Mouse (Mus musculus) stomach, embryonic 14.5 days (tissue): ENCODE results near the gene Tapbpl. TPM values are rescaled to one million over a fixed set of nuclear protein-coding genes. Genes with fewer than 3 reads are reported as not detected.

Source experiments
- ATAC-seq: fragments of 200-750 bp; cut with Nextera tagmentation; 2 replicates; pipeline ENCODE4 v1.8.0; 2017; ENCODE audit warnings: low read depth, moderate TSS enrichment; ENCODE audit not compliant: insufficient number of reproducible peaks, insufficient read depth, low FRiP score
- H3K27ac ChIP-seq: fragments of 300-500 bp; sonication (generic); 2 replicates; pipeline ENCODE4 v1.5.1; 2014; ENCODE audit warnings: mild to moderate bottlenecking, low read length, moderate library complexity, mixed read lengths
- H3K27me3 ChIP-seq: fragments of 300-500 bp; sonication (generic); 2 replicates; pipeline ENCODE4 v1.6.1; 2014; ENCODE audit warnings: low read length, control low read depth, mixed read lengths; ENCODE audit not compliant: control insufficient read depth, insufficient read depth
- H3K36me3 ChIP-seq: fragments of 300-500 bp; sonication (generic); 2 replicates; pipeline ENCODE4 v1.6.1; 2014; ENCODE audit warnings: mild to moderate bottlenecking, control low read depth, low read length, moderate library complexity, mixed read lengths; ENCODE audit not compliant: control insufficient read depth, insufficient read depth
- H3K4me1 ChIP-seq: fragments of 300-500 bp; sonication (generic); 2 replicates; pipeline ENCODE4 v1.6.1; 2014; ENCODE audit warnings: low read length, control low read depth, mixed read lengths; ENCODE audit not compliant: control insufficient read depth, insufficient read depth
- H3K4me2 ChIP-seq: fragments of 300-500 bp; sonication (generic); replicated peaks from 2 replicates; pipeline ENCODE4 v1.6.1; 2014; ENCODE audit warnings: low read depth, low read length, control low read depth
- H3K4me3 ChIP-seq: fragments of 300-500 bp; sonication (generic); 2 replicates; pipeline ENCODE4 v1.5.1; 2014; ENCODE audit warnings: low read depth, low read length, control low read depth
- H3K9ac ChIP-seq: fragments of 300-500 bp; sonication (generic); replicated peaks from 2 replicates; pipeline ENCODE4 v1.6.1; 2014; ENCODE audit warnings: low read depth, mild to moderate bottlenecking, control low read depth, low read length, moderate library complexity, mixed read lengths
- H3K9me3 ChIP-seq: fragments of 300-500 bp; sonication (generic); 2 replicates; pipeline ENCODE4 v1.6.1; 2016; ENCODE audit warnings: low read depth, low read length, control low read depth; ENCODE audit not compliant: control insufficient read depth
- WGBS: fragments of 180-500 bp; shearing (Covaris S2); extraction: QIAGEN DNeasy Blood & Tissue Kit; methylation state at CpG from one replicate; pipeline ENCODE4 v1.1.7; 2014; 5-methylcytosine and 5-hydroxymethylcytosine counted together
- polyA plus RNA-seq: library from polyadenylated mRNA; unstranded; fragments of >200 nt; fragmentation: Nextera tagmentation; extraction: Ambion mirVana; gene quantifications from 2 replicates; pipeline ENCODE4 v1.2.1, GENCODE M21; 2014

Gene Tapbpl
- polyA plus RNA-seq, 1 experiment from 2014 or later: 4.7 TPM

- WGBS: 63% methylated on average over 6 of the region's 6 CpGs
- no peak overlapping the region for H3K9ac ChIP-seq
- H3K36me3 ChIP-seq: no peaks in the 10 kb centered on the region
- no peak overlapping the region for H3K4me3 ChIP-seq
- no peaks in the 10 kb centered on the region for H3K27me3 ChIP-seq
- H3K4me2 ChIP-seq: no peak overlapping the region
- no peak overlapping the region for H3K27ac ChIP-seq
- H3K9me3 ChIP-seq: no peaks in the 10 kb centered on the region
- H3K4me1 ChIP-seq: 0 out of 2 replicates have a peak, but pooled peaks cover 5% of the 10 kb centered on the region
- ATAC-seq: no peak
Measured at GRCm38 (mm10) chr6:125236341-125236740, 4.7 kb upstream of the Tapbpl start.

GRCm38 (mm10) chr6:125234520-125234828 lies 2.8 kb upstream of the Tapbpl start:
- Histone ChIP-seq H3K27ac (no peak overlapping the region), H3K27me3 (no peaks in the 10 kb centered on the region), H3K4me3 (no peak overlapping the region), H3K9me3 (no peaks in the 10 kb centered on the region), H3K4me2 (no peak overlapping the region), H3K9ac (no peak overlapping the region; the same call in 1 of the 2 replicates), H3K36me3 (no peaks in the 10 kb centered on the region), H3K4me1 (0 out of 2 replicates have a peak, but pooled peaks cover 5% of the 10 kb centered on the region)
- ATAC-seq: no peak
- WGBS: 49% methylated on average over 5 of the region's 5 CpGs

GRCm38 (mm10) chr6:125233816-125234519 lies 2.3 kb upstream of the Tapbpl start:
- WGBS: 52% methylated on average over 7 of the region's 7 CpGs
- ATAC-seq: no peak
- H3K9me3 ChIP-seq: no peaks in the 10 kb centered on the region
- no peaks in the 10 kb centered on the region for H3K36me3 ChIP-seq
- H3K9ac ChIP-seq: no peak overlapping the region; the same call in 1 of the 2 replicates
- H3K4me1 ChIP-seq: 0 out of 2 replicates have a peak, but pooled peaks cover 5% of the 10 kb centered on the region
- no peaks in the 10 kb centered on the region for H3K27me3 ChIP-seq
- H3K27ac ChIP-seq: no peak overlapping the region
- H3K4me2 ChIP-seq: no peak overlapping the region
- H3K4me3 ChIP-seq: no peak overlapping the region

- Histone ChIP-seq H3K36me3 (no peaks in the 10 kb centered on the region), H3K9ac (no peak overlapping the region), H3K27me3 (no peaks in the 10 kb centered on the region), H3K4me1 (0 out of 2 replicates have a peak, but pooled peaks cover 5% of the 10 kb centered on the region), H3K4me2 (no peak overlapping the region), H3K4me3 (no peak overlapping the region), H3K9me3 (no peaks in the 10 kb centered on the region), H3K27ac (no peak overlapping the region)
- ATAC-seq: no peak
- WGBS: 69% methylated on average over 6 of the region's 6 CpGs
Measured at GRCm38 (mm10) chr6:125232516-125232915, 856 bp upstream of the Tapbpl start.

GRCm38 (mm10) chr6:125232045-125232437 lies 381 bp upstream of the Tapbpl start:
- H3K4me3 ChIP-seq: peak overlapping the region; percentile 47
- no peaks in the 10 kb centered on the region for H3K36me3 ChIP-seq
- H3K27me3 ChIP-seq: no peaks in the 10 kb centered on the region
- H3K4me1 ChIP-seq: 0 out of 2 replicates have a peak, but pooled peaks cover 5% of the 10 kb centered on the region
- ATAC-seq: no peak; the same call in 1 of the 2 replicates
- peak overlapping the region; percentile 82; the same call in 1 of the 2 replicates for H3K9ac ChIP-seq
- no peaks in the 10 kb centered on the region for H3K9me3 ChIP-seq
- 49% methylated on average over 4 of the region's 4 CpGs for WGBS
- H3K4me2 ChIP-seq: peak overlapping the region; percentile 97
- H3K27ac ChIP-seq: peak overlapping the region; percentile 81; the same call in 1 of the 2 replicates

GRCm38 (mm10) chr6:125230571-125230970 lies 1.1 kb downstream of the Tapbpl start:
- Histone ChIP-seq H3K27ac (no peak overlapping the region), H3K36me3 (no peaks in the 10 kb centered on the region), H3K9ac (no peak overlapping the region), H3K4me1 (0 out of 2 replicates have a peak, but pooled peaks cover 5% of the 10 kb centered on the region), H3K4me3 (no peak overlapping the region), H3K4me2 (peak overlapping the region; percentile 97), H3K9me3 (no peaks in the 10 kb centered on the region), H3K27me3 (no peaks in the 10 kb centered on the region)
- ATAC-seq: no peak
- WGBS: 60% methylated on average over 9 of the region's 9 CpGs

GRCm38 (mm10) chr6:125225518-125226115 lies 6.0 kb downstream of the Tapbpl start:
- no peaks in the 10 kb centered on the region for H3K27me3 ChIP-seq
- no peak overlapping the region for H3K4me2 ChIP-seq
- H3K4me3 ChIP-seq: no peak overlapping the region
- H3K9ac ChIP-seq: no peak overlapping the region
- no peak for ATAC-seq
- no peak overlapping the region for H3K27ac ChIP-seq
- no peaks in the 10 kb centered on the region; the same call in 1 of the 2 replicates for H3K36me3 ChIP-seq
- WGBS: 81% methylated on average over 5 of the region's 5 CpGs
- no peaks in the 10 kb centered on the region for H3K9me3 ChIP-seq
- H3K4me1 ChIP-seq: no peaks in the 10 kb centered on the region

- H3K9ac ChIP-seq: no peak overlapping the region
- H3K27me3 ChIP-seq: no peaks in the 10 kb centered on the region
- no peak overlapping the region for H3K4me3 ChIP-seq
- WGBS: 79% methylated on average over 3 of the region's 3 CpGs
- H3K27ac ChIP-seq: no peak overlapping the region
- H3K4me1 ChIP-seq: no peaks in the 10 kb centered on the region
- no peak overlapping the region for H3K4me2 ChIP-seq
- H3K36me3 ChIP-seq: no peaks in the 10 kb centered on the region; the same call in 1 of the 2 replicates
- H3K9me3 ChIP-seq: no peaks in the 10 kb centered on the region
- ATAC-seq: no peak
Measured at GRCm38 (mm10) chr6:125222577-125222976, 9.1 kb downstream of the Tapbpl start.
